Mouse (Mus musculus) heart, postnatal 25 days (tissue): ENCODE results near the gene Rbpj. TPM values are rescaled to one million over a fixed set of nuclear protein-coding genes. Genes with fewer than 3 reads are reported as not detected.

Source experiments
- DNase-seq: peaks from one replicate; pipeline ENCODE4 v3.0.0; 2022; ENCODE audit warnings: low spot score
- intact Hi-C: fragments of 180-260 bp; cut with DNase I; formaldehyde crosslinking; loops from one replicate; pipeline ENCODE4 v1.15.1; 2025
- total RNA-seq, 2 experiments: library from RNA; stranded (reverse); gene quantifications; 2 replicates each; pipeline ENCODE4 v1.2.3; 2021

The Rbpj gene
- total RNA-seq, 2 experiments from 2014 or later, result 23.4 to 32.5 TPM

- no peak for DNase-seq
- intact Hi-C loops, result no loop called here
Observed at GRCm38 (mm10) chr5:53692100-53692499, 226.1 kb downstream of the Rbpj start.

GRCm38 (mm10) chr5:53692662-53693061 lies 226.7 kb downstream of the Rbpj start:
- intact Hi-C loops, result no loop called here
- no peak for DNase-seq

DNA sequence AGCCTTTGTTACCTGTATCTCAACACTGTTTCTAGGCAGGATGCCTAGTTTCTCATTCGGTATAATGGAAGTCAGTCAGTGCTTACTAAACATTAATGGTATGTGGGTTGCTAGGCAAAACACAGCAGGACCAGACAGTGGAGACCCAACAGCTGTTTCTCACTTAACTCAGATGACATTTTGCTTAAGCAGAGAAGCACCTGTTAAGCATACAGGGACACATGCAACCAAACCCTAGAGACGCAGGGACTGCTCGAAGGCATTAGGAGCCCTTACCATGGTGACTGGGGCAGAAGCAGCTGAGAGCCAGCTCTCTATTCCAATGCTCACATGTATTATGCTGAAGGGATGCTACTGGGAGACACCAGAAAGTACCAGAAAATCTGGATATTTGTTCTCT lies 230.7 kb downstream of the Rbpj start:
- no peak for DNase-seq
- intact Hi-C loops, result no loop called here

DNA sequence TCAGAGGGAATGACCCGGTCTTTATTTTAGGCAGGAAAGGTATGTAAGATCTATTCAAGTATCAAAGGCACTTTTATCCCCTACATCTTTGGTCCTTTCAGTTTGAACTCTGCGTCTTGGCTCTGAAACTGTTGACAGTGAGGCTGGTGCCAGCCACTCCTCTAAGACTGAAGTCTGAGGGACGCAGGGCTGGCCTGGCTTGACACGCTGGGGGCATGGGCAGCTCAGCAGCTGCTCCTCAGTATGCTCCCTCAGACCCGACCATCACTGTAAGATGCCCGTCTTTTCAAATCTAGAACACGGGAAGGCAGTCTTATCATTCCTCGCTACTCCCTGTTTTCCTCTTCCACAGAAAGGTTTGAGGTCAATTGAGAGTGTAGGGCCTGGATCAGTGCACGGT lies 231.8 kb downstream of the Rbpj start:
- DNase-seq, result no peak
- intact Hi-C loops, result no loop called here

DNA sequence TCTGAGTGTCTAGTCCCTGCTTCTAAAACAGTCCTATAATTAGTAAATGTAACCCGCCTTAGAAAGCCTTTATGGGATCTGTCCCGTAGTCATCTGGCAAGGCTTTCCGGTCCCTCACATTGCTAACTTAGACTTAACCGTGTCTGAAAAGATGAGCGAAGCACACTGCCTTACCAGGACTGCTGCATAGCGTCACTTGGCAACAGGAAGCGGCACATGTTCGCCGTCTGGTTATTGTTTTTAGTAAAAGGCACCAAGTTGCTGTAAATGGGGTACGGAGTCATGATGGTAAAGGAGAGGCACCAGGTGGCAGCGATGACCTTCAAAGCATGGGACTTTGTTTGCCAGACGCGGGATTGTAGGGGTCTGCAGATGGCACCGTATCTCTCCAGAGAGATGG lies 236.7 kb downstream of the Rbpj start:
- intact Hi-C loops, result no loop called here
- DNase-seq, result no peak

Other genes starting within 250 kb of the Rbpj start
- gene Smim20, start 199.1 kb upstream of the Rbpj start, total RNA-seq, result 100 to 1,000 TPM in 1 of 2 experiments, 10 to 100 TPM in 1; 97.7 to 102 TPM
- not detected for gene Cckar, start 241.6 kb downstream of the Rbpj start, total RNA-seq